Mouse (Mus musculus) regulatory T cell (primary cell): ENCODE data around the gene Radil.

ENCODE experiments used
- in situ Hi-C: fragments of 300-600 bp; cut with MboI, MseI; formaldehyde crosslinking; loops from one replicate; pipeline ENCODE4 v1.15.1; 2025; ENCODE audit warnings: high pct_unique_total_duplicates

The Radil gene

GRCm38 (mm10) chr5:142486654-142487053, 64.2 kb downstream of the Radil start:
- in situ Hi-C loops: no loop called here

- in situ Hi-C loops: loop anchor here (5.0 kb wide), 1 partner anchor 64 kb away; no protein-coding TSS in a partner anchor
Observed at GRCm38 (mm10) chr5:142483581-142483980, 67.3 kb downstream of the Radil start.

GRCm38 (mm10) chr5:142482512-142482911, 68.4 kb downstream of the Radil start:
- in situ Hi-C loops: loop anchor here (5.0 kb wide), 1 partner anchor 65 kb away; no protein-coding TSS in a partner anchor

DNA sequence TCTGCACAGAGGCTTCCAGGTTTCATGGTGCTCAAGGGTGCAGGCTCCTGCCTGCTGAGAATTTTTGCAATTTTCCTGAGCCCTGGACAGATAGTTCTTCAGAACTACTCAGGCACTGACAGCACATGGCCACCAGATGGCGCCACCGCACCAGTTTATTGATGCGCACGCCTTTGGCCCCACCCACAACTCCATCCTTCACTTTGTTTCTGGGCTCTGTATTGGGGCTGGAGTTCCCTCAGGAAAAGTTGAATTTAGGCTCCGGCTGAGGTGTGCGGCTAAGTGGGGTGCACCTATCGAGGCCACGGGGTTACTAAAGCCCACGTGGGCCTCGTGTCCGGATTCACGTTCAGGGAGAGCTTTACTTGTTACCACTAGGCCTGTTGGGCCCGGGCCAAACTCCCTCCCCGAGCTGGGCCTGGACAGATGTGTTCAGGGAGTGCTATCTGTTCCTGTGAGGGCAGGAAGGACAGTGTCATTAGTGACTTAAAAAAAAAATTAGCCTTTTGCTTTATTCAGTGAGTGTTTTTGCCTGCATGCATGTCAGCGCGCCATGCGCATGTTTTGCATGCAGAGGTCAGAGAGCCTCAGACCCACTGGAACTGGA, 72.0 kb downstream of the Radil start:
- in situ Hi-C loops: no loop called here

DNA sequence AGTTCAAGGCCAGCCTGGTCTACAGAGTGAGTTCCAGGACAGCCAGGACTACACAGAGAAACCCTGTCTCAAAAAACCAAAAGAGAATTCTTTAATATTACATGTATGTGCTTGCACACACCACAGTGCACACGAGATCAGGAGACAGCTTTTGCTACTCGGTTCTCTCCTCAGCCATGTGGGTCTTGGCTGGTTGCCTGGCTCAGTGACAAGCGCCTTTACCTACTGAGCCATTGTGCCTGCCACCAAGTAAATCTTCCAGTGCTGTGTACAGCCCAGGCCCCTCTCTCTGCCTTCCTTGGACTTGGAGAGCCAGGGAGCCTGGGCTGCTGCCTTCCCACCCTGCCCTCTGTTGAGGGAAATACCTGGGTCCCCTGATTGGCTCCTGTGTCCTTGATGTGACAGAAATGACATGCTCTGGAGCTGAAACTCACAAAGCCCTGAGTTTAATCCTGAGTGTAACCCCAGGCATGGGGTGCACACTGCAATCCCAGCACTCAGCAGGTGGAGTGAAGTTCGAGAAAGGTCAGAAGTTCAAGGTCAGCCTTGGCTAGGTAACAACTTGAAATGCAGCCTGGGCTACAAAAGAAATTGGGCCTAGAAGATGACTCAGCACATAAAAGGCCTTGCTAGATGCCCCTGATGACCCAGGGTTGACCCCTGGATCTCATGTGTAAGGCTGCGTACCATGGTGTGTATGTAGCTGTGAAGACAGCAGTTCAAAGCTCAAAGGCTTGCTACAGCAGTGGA, 72.9 kb downstream of the Radil start:
- in situ Hi-C loops: no loop called here

DNA sequence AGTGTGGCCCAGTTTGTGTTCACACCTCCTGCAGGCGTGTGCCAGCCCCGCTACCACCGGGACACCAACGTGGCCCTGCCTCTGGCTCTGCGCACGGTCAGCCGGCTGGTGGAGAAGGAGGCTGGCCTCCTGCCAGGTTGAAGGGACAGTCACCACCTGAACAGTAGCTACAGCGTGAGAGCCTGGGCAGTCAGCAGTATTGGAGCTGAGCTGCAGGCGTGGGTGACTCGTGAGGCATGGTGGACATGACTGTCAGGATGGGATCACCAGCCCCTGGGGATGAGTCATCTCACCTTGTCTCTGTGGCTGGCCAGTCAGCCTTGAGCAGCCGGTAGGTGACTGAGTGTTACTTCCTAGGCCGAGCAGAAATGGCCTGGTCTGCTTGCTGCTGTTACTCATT, 73.6 kb downstream of the Radil start:
- in situ Hi-C loops: no loop called here

- in situ Hi-C loops: no loop called here
Observed at GRCm38 (mm10) chr5:142475669-142476068, 75.2 kb downstream of the Radil start.

GRCm38 (mm10) chr5:142473696-142474095, 77.2 kb downstream of the Radil start:
- in situ Hi-C loops: no loop called here

DNA sequence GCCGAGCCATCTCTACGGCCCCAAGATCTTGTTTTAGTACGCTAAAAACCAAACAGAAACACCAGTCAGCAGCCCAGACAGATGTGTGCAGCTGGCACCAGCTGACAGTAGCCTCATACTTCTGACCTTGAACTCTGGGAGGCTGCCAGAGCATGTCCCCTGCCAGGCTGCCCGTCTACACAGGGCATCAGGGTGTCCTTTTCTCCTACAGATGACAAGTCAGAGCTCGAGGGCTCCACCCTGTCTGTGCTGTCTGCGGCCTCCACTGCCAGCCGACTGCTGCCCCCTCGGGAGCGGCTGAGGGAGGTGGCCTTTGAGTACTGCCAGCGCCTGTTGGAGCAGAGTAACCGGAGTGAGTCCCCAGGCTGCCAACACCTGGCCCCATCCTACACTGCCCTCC, 81.1 kb downstream of the Radil start:
- in situ Hi-C loops: no loop called here

DNA sequence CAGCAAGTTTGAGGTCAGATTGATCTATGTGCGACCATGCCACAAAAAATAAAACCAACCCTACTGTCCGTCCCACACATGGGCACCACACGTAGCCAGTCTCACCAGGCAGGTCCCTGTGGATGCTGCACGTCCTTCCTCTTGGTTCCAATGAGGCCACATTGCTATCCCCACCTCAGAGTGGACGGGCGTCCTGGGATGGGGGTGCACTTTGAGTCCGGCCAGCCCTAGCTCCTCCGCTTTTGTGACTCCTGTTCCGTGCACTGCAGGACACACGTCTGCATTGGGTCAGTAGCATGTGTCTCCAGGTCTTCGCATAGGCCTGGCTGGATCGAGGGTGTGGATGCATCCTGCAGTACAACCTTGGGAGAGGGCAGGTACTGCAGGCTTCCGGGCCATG, 82.5 kb downstream of the Radil start:
- in situ Hi-C loops: no loop called here

- in situ Hi-C loops: no loop called here
Observed at GRCm38 (mm10) chr5:142463461-142464454, 87.1 kb downstream of the Radil start, which contains the start of gene Ap5z1. Gene Ap5z1, plus strand, starts transcription at chr5:142463944.

DNA sequence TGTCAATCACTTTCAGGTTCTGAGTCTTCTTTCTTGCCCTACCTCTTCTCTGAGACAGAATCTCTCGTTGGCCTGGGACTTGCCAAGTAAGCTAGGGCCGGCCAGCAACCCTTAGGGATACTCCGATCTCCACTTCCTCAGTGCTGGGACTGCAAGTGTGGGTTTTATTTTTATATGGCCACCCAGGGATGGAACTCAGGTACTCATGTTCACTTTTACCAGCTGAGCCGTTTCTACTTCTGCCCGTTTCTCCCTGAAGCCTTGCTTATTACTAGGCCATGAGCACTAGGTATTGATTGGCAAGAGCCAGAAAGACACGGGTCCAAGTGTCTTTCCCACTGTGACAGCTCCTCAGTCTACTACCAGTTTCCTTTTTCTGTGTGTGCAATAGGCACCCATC, 87.9 kb downstream of the Radil start:
- in situ Hi-C loops: no loop called here

DNA sequence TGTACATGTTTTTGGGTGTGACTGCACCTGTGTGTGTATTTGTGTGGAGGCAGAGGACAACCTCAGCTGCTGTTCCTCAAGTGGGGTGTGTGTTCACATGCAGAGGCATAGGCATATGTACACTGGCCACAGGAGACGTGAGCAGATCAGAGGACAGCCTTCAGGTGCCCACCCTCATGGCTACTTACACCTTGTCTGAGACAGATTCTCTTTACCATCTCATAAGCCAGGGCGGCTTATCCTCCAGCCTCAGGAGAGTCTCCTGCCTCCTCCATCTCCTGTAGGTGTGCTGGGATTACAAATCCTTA, 88.3 kb downstream of the Radil start:
- in situ Hi-C loops: no loop called here

DNA sequence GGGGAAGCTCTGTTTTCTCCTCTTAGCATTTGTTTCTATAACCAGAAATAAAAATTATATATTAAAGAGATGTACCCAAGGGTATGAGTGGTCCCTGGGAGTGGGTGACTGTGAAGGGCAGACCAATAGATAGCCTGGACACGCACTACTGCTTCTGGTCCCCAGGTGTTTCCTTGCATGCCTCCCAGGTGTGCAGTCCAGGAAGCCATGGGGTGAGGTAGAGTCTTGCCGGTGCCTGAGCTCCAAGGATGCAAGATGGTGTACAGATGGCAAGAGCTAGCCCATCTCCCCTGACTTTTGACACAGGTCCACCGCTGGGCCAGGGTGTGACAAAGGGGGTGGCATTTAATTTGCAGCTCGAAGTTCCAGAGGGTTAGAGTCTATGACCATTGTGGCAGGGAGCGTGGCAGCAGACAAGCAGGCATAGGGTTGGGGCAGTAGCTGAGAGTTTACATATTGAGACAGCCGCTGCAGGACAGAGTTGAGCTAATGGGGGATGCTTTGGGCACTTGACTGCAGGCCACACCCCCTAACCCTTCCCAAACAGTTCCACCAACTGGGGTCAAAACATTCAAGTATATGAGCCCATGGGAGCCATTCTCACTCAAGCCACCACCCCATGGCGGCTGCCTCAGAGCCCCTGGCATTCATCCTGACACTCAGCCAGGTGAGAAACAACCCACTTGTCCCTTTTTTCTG, 88.8 kb downstream of the Radil start:
- in situ Hi-C loops: no loop called here

DNA sequence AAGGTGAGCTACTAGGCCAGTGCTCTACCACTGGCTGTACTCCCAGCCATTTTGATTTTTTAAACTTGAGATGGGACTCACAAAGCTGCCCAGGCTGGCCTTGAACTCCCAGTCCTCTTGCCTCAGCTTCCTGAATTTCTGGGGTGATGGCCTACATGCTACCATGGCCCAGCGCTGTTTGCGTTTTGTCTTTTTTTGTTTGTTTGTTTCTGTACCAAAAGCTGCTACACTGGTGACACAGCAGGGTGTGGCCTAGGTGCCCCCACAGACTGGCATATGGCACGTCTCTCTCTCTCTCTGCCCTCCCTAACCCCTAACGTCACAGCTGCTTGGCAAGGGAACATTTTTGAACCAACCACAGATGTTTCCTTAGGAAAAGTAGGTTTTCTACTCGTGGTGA, 91.1 kb downstream of the Radil start:
- in situ Hi-C loops: no loop called here

GRCm38 (mm10) chr5:142458791-142459557, 91.9 kb downstream of the Radil start:
- in situ Hi-C loops: no loop called here

DNA sequence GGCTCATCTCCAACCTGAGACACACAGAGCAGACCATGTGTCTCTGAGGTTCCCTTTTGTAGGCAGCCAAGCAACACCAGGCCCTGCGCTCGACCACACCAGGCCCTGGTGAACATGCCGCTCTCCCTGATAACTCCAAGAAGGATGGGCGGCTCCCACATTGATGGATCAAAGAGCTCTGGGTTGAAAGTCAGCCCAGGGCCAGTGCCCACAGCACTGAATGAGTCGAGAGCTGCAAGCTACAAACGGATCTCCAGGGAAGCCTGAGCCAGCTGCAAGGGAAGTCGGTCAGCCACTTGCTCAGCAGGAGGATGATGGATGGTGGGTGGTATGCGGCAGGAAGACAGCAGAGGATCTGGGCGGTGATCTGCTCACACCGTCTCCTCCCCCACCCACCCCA, 93.6 kb downstream of the Radil start:
- in situ Hi-C loops: no loop called here

DNA sequence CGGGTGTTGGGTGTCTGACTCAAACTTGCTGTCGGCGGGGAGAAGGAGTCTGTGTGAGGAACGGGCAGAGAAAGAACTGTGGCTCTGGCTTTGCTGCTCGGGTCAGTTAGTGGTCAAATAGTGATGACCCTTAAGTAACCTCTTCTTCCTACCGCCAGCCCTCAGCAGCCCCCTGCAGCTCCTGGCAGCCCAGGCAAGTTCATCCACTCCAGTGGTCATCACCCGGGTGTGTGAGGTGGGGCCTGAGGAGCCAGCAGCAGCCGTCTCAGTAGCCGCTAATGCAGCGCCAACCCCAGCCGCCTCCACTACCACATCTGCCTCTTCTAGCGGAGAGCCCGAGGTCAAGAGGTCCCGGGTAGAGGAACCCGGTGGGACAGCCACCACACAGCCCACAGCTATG, 94.6 kb downstream of the Radil start:
- in situ Hi-C loops: no loop called here

GRCm38 (mm10) chr5:142453742-142454141, 97.2 kb downstream of the Radil start:
- in situ Hi-C loops: no loop called here

GRCm38 (mm10) chr5:142451759-142452158, 99.1 kb downstream of the Radil start:
- in situ Hi-C loops: no loop called here

DNA sequence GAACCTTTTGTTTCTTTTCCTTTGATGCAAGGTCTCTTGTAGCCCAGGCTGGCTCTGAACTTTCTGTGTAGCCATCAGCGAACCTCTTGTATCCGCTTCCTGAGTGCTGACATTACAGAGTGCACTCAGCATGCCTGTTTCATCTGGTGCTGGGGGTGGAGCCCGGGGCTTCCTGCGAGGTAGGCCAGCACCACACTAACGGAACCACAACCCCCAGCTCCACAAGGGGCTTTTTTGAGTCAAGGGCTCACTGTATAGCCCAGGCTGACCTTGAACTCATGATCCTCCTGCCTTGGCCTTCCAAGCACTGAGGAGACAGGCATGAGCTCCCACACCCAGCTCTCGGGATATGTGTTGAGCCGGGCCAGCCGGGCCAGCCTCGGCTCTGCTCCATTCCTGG, 100.1 kb downstream of the Radil start:
- in situ Hi-C loops: no loop called here
